Mouse (Mus musculus) kidney, adult 11 months (tissue): Measurements from ENCODE around the gene Ptch2.

Source experiments
- DNase-seq: peaks from one replicate; pipeline ENCODE4 v3.0.0; 2022

Ptch2 gene

GRCm38 (mm10) chr4:117095551-117096452 lies at the start of gene Ptch2:
Gene Ptch2, plus strand, starts transcription at chr4:117096075.
- peak; percentile 70 for DNase-seq

- DNase-seq = no peak
Observed at GRCm38 (mm10) chr4:117048836-117049235, 47.0 kb upstream of the Ptch2 start.

- DNase-seq = no peak
Observed at GRCm38 (mm10) chr4:117049485-117049884, 46.4 kb upstream of the Ptch2 start.

- no peak for DNase-seq
Observed at GRCm38 (mm10) chr4:117052626-117053025, 43.2 kb upstream of the Ptch2 start.

- no peak for DNase-seq
Observed at GRCm38 (mm10) chr4:117053956-117054355, 41.9 kb upstream of the Ptch2 start.

GRCm38 (mm10) chr4:117056102-117056501 lies 39.8 kb upstream of the Ptch2 start:
- no peak for DNase-seq

- DNase-seq = no peak
Observed at GRCm38 (mm10) chr4:117056514-117056913, 39.4 kb upstream of the Ptch2 start.

GRCm38 (mm10) chr4:117058512-117058911 lies 37.4 kb upstream of the Ptch2 start:
- no peak for DNase-seq

GRCm38 (mm10) chr4:117062700-117063390 lies 33.0 kb upstream of the Ptch2 start:
- DNase-seq = no peak

- DNase-seq = no peak
Observed at GRCm38 (mm10) chr4:117068035-117068434, 27.8 kb upstream of the Ptch2 start.

- DNase-seq = no peak
Observed at GRCm38 (mm10) chr4:117069647-117070046, 26.2 kb upstream of the Ptch2 start.

GRCm38 (mm10) chr4:117070624-117071023 lies 25.3 kb upstream of the Ptch2 start:
- no peak for DNase-seq

GRCm38 (mm10) chr4:117071183-117071582 lies 24.7 kb upstream of the Ptch2 start:
- no peak for DNase-seq

GRCm38 (mm10) chr4:117087948-117088640 lies 7.8 kb upstream of the Ptch2 start:
- no peak for DNase-seq

GRCm38 (mm10) chr4:117090586-117090985 lies 5.3 kb upstream of the Ptch2 start:
- no peak for DNase-seq

- no peak for DNase-seq
Observed at GRCm38 (mm10) chr4:117094626-117095361, 1.1 kb upstream of the Ptch2 start.

GRCm38 (mm10) chr4:117096666-117097065 lies 791 bp downstream of the Ptch2 start:
- no peak for DNase-seq

GRCm38 (mm10) chr4:117097969-117098763 lies 2.3 kb downstream of the Ptch2 start:
- DNase-seq = no peak

GRCm38 (mm10) chr4:117098764-117099036 lies 2.8 kb downstream of the Ptch2 start:
- DNase-seq = no peak

- DNase-seq = no peak
Observed at GRCm38 (mm10) chr4:117100036-117100435, 4.2 kb downstream of the Ptch2 start.

- DNase-seq = peak; percentile 58
Observed at GRCm38 (mm10) chr4:117101218-117101617, 5.3 kb downstream of the Ptch2 start.

- DNase-seq = no peak
Observed at GRCm38 (mm10) chr4:117104672-117105071, 8.8 kb downstream of the Ptch2 start.
